Mouse (Mus musculus) gastrocnemius, postnatal 25 days (tissue): ENCODE data around the gene Rabl3. TPM values are rescaled to one million over a fixed set of nuclear protein-coding genes. Genes with fewer than 3 reads are reported as not detected.

Experiments
- DNase-seq: peaks from one replicate; pipeline ENCODE4 v3.0.0; 2022
- total RNA-seq, 2 experiments: library from RNA; stranded (reverse); gene quantifications; 1 replicate in 1 of 2; 2 replicates in 1 of 2; pipeline ENCODE4 v1.2.3; 2021

Rabl3 gene
- total RNA-seq, 2 experiments from 2014 or later = 5.0 to 5.6 TPM

DNA sequence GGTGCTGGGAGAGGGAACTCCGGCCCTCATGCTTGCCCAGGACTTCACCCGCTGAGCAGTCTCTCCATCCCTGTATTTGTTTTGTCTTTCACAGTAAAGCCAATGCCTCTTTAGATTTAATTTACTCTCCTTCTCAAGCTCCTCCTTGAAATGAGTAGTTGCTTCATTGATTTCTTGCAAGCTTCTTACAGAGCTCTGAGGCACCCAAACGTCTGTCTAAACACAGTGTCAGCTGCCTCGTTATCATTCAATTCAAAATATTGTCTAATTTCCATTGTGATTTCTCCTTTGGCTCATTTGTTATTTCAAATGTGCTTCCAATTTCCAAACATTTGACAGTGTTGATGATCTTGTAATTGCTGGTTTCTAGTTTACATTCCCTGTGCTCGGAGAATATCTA, 6.6 kb downstream of the Rabl3 start:
- DNase-seq = no peak

DNA sequence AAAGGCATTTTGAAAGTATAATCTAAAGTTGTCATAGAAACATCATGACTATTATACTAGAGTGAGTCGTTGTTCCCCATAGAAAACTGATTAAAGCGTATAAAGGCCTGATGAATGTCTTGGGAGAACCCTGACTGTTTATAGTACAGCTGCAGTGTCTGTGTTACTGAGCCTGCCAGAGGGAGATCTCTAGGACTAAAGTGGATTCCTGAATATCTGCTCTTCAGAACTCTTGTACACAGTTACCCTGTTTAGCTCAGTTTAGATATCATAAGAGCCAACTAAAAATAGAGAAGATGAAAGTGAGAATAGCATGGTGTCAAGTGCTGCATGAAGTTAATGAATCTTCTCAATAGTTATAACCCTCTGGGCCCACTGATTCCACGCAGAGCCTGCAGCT, 10.6 kb downstream of the Rabl3 start:
- no peak for DNase-seq

DNA sequence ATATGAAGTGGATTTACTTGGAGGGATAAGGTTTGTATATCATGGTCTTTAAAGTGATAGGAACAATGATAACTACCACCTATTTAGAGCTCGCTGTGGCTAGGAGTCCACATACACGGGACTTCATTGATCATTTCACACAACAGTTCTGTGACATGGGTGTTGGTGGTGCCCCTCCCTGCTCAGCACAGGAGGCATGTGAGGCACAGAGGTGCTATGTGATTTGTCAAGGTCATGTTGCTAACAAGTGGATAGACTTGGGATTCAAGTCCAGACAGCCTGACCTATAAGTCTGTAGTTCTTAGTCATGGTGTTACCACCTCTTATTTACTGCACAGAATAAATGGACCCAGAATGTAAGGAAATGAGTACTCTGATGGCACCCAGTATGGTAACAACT, 11.3 kb downstream of the Rabl3 start:
- DNase-seq = no peak

DNA sequence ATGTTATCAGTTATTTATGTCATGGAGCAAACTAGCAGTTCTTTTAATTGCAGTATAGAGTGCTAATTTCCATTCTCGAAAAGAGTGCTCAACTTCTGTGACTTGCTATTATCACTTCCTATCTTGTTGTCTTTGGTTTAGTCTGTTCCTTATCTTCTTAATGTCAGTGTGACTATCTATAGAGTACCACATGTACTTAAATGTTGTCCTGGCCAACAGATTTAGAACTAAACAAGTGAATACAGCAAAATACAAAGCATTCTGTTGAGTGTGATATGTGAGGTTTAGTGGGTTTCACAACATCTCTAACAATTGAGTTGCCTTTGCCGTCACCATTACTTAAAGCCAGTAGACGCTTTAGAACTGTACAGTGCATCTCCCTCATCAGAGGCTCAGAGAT, 13.1 kb downstream of the Rabl3 start:
- no peak for DNase-seq

DNA sequence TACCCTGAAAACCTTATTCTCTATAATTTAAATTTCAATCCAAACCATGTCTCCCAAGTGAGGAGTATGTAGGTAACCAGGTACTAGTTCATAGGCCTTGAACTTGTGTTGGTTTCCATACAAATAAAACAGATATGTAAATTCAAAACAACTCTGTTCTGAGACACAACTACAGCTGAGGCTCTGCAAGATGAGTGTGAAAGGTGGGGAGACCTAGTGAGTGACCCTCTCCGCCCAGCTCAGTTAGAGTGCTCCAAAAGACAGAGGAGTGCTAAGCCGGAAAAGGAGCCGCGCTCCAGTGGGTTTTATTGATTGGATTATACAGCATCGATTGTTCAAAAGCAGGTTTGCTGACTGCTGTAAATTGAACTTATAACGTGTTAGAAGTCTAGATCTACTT, 22.7 kb downstream of the Rabl3 start:
- DNase-seq = no peak

DNA sequence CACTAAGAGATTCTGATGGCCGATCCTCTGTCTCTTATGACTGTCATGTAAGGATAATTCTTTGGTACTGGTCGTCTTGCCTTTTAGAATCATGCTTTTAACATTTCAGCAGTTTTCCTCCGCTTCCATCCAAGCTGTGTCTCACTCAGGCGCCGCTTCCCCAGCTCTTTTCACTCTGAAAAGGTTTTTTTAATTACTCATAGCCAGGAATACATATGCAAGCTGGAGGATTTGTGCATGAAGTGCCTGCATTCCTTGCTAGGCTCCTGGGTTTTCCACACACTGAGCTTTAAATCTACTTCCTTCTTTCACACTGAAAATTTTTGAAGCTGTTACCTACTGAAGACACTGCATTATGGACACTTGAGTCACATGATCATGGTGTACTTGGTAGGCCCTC, 23.3 kb downstream of the Rabl3 start:
- no peak for DNase-seq

DNA sequence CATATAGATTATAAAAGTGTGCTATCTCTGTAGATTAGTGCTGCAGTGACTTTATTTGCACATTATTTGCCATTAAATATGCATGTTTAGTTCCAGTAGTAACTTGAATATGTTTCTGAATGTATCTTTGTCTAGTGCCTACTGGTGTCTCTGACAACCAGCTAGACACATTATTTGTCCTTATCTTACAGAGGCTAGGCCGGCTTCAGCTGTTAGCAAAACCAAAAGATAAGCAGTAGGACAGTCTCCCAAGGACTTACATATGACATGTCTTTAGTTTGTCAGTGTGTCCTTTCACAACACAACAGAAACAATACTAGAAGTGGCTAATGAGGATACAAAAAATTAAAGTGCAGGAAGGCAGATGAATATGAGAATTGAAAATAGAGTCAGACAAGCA, 25.4 kb downstream of the Rabl3 start:
- no peak for DNase-seq

DNA sequence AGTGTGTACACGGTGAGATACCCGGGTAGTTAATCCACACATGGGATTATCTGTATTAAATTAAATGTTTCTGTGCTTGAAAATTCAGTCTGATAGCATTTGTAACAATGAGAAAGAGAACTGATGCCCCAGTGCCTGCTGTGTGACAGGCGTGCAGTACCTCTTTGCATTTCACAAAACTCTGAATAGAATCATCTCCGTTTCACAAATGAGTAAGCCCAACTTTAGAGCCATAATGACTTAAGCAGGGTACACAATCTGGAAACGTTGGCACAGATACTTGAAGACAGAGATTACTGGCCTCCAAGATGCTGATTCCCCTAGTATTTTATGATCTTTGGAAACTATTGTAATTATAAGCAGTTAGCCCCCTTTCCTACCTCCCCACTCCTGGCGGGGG, 26.4 kb downstream of the Rabl3 start:
- DNase-seq = no peak

DNA sequence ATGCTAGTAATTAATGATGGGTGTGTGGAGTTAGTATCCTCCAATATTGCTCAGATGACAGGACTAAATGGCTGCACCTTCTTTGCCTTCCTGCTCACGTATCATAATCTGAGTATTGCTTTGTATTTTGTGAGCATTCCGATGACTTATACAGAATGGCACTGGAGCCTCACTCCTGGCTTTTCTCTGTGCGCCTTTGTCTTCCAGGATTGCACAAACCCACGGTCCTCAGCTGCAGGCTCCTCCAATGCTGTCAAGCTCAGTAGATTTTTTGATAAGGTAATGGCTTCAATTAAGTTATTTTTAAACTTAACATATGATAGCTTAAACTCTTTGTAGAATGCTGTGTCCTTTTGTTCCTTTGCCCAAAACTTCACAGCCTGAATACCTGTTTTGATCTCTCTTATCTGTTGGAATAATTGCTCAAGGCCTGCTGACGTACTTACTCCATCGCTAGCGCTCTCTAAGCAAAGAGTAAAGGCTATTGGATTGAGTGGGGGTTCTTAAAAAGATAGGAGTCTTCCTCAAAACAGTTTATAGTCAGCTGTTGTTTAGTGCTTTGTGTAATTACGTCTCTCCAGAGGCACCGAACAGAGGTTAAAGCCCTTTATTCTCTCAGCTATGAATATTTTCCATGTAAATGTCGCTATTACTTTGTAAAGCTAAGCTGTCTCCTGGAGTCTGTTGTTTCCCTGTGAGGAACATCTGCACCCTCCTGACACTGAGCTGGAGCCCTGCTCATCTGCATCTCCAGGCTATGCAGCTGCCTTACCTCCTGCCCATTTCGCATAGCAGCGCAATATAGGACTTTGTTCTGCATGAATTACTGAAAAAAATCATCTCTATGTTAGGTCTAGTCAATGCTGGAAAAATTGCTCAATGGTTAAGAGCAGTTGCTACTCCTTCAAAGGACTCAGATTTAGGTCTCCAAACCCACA, 27.7 kb downstream of the Rabl3 start:
- no peak for DNase-seq

DNA sequence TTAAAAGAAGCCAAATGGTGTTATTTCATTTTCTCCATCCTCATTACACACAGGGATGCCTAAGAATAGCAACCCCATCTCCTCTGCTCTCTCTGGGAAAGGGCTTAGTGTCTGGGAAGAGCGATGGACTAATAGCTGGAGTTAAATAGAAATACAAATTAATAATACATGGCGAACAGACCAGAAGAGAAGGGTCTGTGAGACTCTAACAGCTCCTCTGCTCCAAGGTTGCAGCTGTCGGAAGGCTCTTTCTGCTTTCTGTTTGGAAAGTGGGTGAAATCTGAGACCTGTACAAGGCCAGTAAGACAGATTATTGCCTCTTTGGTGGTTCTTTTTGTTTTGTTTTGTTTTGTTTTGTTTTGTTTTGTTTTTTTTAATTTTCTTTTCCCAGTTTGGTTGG, 31.9 kb downstream of the Rabl3 start:
- no peak for DNase-seq

DNA sequence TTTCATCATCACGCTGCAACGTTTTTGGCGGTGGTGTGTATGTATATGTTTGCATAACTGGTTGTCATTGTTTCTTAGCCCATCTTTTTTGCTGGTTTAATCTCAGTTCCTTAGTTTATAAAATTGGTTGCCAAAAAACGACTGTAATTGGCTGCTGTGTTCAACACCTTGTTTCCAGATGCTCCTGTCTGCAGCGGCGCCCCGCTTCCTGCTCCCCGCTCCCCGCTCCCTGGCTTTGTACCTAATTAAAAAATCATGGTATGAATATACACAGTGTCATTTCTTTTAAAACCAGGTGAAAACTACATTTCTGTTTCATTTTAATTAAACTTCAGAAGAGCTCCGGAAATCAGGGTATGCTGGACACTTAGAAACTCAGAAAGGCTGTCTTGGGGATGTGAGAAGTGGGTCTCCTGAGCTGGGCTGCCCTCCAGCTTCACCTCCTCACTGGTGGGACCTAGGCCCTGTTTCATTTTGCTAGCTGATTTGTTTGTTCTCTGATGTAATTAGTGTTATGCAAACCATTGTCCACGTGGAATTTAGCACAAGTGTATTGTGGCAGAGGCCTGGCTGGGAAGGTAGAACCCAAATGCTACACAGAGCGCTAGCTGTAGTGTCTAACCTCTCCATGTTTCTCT, 32.6 kb downstream of the Rabl3 start:
- no peak for DNase-seq

DNA sequence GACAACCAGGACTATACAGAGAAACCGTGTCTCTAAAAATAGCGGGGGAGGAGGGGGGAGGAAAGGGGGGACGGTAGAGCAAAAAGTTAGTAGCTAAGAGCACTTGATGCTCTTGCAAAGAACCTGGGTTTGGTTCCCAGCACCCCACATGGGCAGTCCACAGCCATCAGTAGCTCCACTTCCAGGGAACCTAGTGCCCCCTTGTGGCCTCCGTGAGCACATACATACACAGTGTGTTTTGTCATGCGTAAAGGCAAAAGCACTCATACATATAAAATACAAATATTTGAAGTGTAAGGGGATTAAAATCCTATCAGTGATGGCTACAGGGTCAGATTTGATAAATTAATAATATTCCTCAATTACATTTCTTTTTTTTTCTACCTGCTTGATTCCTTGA, 33.4 kb downstream of the Rabl3 start:
- no peak for DNase-seq

DNA sequence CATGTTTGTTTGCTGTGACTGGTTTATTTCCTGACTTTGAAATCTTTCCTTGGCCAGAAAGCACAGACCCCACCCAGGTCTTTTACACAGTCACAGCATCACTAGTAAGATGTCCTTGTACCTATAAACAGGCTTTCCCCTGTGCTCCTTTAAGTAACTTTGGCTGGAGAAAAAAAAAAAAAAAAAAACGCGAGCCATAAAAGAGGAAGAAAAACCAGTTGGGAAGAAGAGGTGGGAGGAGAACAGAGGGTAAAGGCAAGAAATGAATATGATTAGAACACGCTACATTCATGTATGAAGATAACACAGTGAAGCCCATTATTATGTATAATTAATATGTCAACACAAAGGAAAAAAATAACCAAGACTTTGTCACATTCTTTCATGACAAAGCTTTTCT, 35.6 kb downstream of the Rabl3 start:
- no peak for DNase-seq

DNA sequence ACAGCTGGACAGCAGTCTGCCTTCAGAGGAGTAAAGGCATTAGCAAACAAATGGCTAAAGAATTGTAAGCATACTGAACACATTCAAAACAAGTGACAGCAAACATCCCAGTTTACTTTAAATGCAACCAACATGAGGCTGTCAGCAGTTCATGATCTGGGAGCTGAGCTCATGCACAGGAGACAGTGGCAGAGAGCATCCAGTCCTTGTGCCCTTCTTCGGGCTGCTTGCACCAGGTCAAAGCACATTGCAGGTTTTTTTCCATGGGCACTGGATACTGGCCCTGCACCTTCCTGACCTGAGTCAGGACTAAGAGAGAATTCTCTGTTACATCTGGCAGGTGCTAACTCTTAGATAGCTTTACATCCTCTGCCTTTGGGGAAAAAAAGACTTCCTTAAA, 39.9 kb downstream of the Rabl3 start:
- DNase-seq = no peak

DNA sequence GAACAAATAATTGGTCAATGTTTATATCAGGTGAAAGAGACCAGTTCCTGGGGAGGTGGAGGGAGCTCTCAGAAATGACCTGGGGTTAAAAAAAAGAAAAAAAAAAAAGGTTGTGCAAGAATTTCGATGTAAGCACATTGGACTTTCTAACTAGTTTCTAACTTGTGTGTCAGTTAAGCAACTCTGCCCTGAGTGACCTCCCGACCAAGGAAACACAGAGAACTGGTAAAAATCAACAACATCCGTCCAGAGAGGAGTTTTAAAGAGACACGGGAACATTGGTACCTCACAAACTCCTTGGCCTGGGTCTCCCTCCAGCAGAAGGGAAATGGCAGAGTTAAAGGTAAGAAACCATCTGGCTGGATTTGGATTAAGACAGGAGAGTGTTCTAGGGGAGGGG, 40.3 kb downstream of the Rabl3 start, which contains the start of gene Hgd:
Hgd (plus strand) TSS at position 160 of the 400 bp plus-strand sequence.
- no peak for DNase-seq

DNA sequence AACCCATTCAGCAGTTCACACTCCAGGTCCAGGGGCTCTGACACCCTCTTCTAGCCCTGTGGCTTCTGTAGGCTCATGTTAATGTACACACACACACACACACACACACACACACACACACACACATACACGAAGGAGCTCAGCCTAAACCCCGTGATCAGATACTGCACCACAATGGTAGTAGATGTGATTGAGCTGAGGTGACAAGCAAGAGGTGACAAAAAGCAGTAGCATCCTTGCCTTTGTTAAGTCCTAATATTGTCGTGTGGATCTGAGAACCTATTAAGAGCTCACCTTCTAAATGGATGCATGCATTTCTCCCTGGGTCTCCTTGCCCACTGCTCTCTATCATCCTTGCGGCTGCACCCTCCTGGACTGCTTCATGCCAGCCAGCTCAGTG, 41.0 kb downstream of the Rabl3 start:
- DNase-seq = no peak

DNA sequence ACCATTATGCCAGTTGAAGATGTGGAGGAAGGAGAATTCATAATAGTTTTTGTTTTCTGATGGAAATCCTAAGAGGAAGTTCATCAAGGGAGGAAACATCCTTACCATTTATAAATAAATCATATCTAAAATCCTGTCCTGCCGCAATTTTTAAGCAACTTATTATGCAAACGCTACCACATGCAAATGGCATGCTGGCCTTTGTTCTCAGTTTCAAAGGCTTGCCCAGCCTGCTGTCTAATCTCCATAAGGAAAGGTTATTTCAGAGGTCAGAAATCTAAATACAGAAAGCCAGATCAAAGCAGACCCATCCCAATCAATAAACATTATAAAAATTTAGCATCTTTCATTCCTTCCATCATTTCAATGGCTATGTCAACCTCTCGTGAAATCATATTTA, 42.2 kb downstream of the Rabl3 start:
- no peak for DNase-seq

DNA sequence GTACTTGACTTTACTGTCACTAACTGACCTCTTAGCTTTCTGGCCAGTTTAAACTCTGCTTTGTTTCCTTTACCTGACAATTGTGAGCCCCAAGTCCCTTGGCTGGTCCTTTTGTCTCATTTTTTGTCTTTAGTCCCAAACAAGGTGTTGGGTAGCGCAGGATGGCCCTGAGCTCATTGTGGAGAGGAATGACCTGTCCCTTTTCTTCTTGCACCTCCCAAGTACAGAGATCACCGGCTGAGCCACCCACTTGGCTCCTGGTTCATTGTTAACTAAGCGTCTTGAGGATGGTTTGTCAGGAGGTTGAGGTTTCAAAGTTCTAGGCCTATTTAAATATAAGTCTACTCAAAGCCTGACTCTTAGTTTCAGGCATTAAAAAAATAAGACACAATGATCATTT, 43.6 kb downstream of the Rabl3 start:
- DNase-seq = no peak

DNA sequence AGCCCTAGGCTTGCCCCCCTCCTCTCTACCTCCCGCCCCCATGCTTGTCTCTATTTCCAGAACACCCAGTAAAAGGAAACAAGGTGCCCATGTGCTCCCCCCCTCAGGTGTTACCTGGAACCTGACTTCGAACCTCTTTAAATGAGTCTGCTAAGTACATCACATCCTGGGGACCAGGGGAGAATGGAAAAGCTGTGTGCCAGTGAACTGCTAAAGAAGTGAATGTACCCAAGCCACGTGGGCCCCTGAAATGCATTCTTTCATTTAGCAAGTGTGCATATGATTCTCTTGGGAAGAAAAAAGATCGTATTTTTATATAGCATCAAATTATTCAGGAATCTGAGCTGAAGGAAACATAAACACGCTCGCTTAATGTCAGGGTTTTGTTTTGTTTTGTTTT, 44.1 kb downstream of the Rabl3 start:
- DNase-seq = no peak

DNA sequence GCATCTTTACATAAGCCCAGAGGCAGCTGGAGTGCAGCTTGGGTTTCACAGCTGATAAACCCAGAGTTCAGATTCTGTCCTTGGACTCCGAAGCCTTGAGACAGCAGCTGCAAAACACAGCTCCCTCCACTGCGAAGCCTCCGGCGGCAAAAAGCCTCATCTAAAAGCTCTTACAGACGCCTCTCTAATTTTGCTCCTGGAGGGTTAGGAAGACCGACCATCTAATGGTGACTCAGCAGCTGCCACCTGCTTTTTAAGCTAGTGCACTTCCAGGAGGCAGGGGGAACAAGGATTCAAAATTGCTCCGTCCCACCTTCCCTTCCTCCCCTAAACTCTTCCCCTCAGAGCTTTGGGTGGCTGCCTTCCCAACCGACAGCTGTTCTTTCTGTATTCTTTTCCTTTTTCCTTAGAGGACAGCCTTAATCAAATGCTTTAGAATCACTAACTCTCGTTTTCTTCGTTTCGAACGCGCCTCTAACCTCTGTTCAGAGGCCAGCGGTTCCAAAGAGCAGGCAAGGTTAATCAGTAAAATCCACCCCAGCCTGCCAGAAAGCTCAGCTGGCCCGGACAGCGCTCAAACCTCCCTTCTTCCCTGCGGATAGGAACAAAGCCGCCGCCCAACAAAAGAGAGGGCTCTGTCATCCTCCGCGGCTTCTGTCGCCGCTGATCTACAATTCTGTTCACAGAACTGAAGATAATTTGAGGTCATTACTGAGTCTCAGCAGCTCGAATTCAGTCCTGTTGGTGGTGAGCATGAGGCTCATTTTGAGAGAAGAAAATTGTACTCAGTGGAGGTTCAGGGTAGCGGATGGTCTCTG, 44.7 kb downstream of the Rabl3 start:
- peak; percentile 9 for DNase-seq

DNA sequence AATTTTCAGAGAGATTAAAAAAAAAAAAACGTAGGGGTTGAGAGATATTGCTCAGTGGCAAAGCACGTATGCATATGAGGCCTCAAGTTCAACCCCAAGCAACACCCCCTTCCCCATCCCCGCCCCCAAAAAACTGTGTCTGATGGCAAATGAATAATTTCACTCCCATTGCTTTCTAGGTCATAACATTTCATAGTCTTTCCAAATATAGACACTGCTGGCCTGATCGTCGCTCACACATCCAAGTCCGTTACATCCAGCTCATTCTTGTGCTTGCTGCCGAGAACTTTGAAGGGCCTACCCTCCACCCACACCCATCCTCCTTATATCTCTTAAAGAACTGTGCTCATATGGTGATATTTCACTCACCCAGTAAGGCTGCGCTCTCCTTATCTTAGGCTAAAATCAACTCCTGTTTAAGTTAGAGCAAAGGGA, 45.5 kb downstream of the Rabl3 start:
- DNase-seq = no peak

DNA sequence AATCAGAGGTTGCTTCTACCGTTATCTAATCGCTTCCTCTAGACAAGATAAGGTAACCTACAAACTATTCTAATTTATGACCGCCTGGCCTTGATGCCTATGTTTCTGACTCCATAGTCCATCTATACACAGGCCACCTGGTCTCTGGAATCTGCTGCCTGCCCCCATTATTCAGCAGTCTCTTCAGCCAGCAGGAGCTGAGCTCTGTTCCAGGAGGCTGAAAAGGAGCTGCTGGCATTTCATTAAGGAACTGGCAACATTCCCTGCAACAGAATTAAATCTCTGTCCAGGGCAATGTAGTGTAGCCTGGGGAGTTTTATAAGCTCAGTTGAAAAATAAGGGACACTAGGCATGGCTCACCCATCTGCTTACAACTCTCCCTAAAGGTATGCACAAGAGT, 51.2 kb downstream of the Rabl3 start:
- DNase-seq = peak; percentile 39

DNA sequence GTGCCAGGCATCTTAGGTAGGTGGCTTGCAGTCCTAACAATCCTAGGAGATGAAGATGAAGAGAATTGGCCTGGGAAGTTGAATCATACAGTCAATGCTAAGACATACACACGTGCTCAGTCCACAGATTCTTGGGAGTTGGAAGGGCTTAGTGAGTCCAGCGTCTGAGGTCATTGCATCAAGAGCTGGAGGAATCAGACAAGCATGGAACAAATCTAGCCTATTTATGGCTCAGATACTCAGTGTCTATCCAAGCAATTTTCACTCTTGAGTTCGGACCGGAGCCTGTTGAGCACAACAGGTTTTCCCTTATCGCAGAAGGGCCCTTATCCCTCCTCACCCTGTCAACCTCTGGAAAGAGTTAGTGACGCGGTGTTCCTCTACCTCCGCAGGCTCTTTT, 51.9 kb downstream of the Rabl3 start:
- DNase-seq = no peak
